Mouse (Mus musculus) midbrain, embryonic 10.5 days (tissue): ENCODE data around the gene 1600002K03Rik. TPM values are rescaled to one million over a fixed set of nuclear protein-coding genes. Genes with fewer than 3 reads are reported as not detected.
A peak's percentile ranks its signal among the peaks of the same experiment; 100 is the strongest.

Source experiments
- DNase-seq: peaks from one replicate; pipeline ENCODE4 v3.0.0-alpha.2; 2017; ENCODE audit warnings: low spot score
- H3K27ac ChIP-seq: fragments of 300-500 bp; sonication (generic); replicated peaks from 2 replicates; pipeline ENCODE4 v1.5.1; 2016; ENCODE audit warnings: mild to moderate bottlenecking
- H3K27me3 ChIP-seq: fragments of 300-500 bp; sonication (generic); 2 replicates; pipeline ENCODE4 v1.6.1; 2016; ENCODE audit warnings: low read depth, mild to moderate bottlenecking; ENCODE audit not compliant: poor library complexity, severe bottlenecking
- H3K36me3 ChIP-seq: fragments of 300-500 bp; sonication (generic); 2 replicates; pipeline ENCODE4 v1.6.1; 2016; ENCODE audit warnings: mild to moderate bottlenecking, moderate library complexity
- H3K4me1 ChIP-seq: fragments of 300-500 bp; sonication (generic); 2 replicates; pipeline ENCODE4 v1.6.1; 2016
- H3K4me3 ChIP-seq: fragments of 300-500 bp; sonication (generic); 2 replicates; pipeline ENCODE4 v1.5.1; 2016; ENCODE audit warnings: mild to moderate bottlenecking, moderate library complexity
- H3K9me3 ChIP-seq: fragments of 300-500 bp; sonication (generic); replicated peaks from 2 replicates; pipeline ENCODE4 v1.6.1; 2016; ENCODE audit warnings: mild to moderate bottlenecking
- WGBS: fragments of 180-500 bp; shearing (Covaris S2); methylation state at CpG from one replicate; pipeline ENCODE4 v1.1.7; 2016; 5-methylcytosine and 5-hydroxymethylcytosine counted together
- polyA plus RNA-seq: library from polyadenylated mRNA; unstranded; fragments of >200 nt; fragmentation: Nextera tagmentation; extraction: Ambion mirVana; gene quantifications from 2 replicates; pipeline ENCODE4 v1.2.1, GENCODE M21; 2016

Gene 1600002K03Rik
- polyA plus RNA-seq, 1 experiment from 2014 or later: 11.2 TPM

- peaks cover 86% of the 10 kb centered on the region for H3K4me1 ChIP-seq
- peaks cover 37% of the 10 kb centered on the region for H3K36me3 ChIP-seq
- peaks cover 9% of the 10 kb centered on the region for H3K27me3 ChIP-seq
- peak overlapping the region; percentile 99 for H3K27ac ChIP-seq
- peak; percentile 99 for DNase-seq
- peak overlapping the region; percentile 77 for H3K4me3 ChIP-seq
- WGBS: under 1% methylated on average over 55 of the region's 55 CpGs
- H3K9me3 ChIP-seq: no peaks in the 10 kb centered on the region
Observed at GRCm38 (mm10) chr10:80167460-80168037, 5.2 kb upstream of the 1600002K03Rik start.

- no peaks in the 10 kb centered on the region for H3K9me3 ChIP-seq
- peaks cover 9% of the 10 kb centered on the region for H3K27me3 ChIP-seq
- peaks cover 84% of the 10 kb centered on the region for H3K4me1 ChIP-seq
- H3K4me3 ChIP-seq: peak overlapping the region; percentile 77
- under 1% methylated on average over 45 of the region's 48 CpGs for WGBS
- DNase-seq: peak; percentile 94
- peaks cover 39% of the 10 kb centered on the region for H3K36me3 ChIP-seq
- peak overlapping the region; percentile 99 for H3K27ac ChIP-seq
Observed at GRCm38 (mm10) chr10:80168038-80168661, 4.6 kb upstream of the 1600002K03Rik start.

- H3K27me3 ChIP-seq: peaks cover 4% of the 10 kb centered on the region
- H3K9me3 ChIP-seq: no peaks in the 10 kb centered on the region
- DNase-seq: no peak
- 58% methylated on average over 1 of the region's 1 CpGs for WGBS
- peaks cover 39% of the 10 kb centered on the region for H3K36me3 ChIP-seq
- peak overlapping the region; percentile 99 for H3K27ac ChIP-seq
- peak overlapping the region; percentile 77 for H3K4me3 ChIP-seq
- H3K4me1 ChIP-seq: peaks cover 84% of the 10 kb centered on the region
Observed at GRCm38 (mm10) chr10:80169070-80169469, 3.7 kb upstream of the 1600002K03Rik start.

GRCm38 (mm10) chr10:80169651-80170050 lies 3.1 kb upstream of the 1600002K03Rik start:
- 95% methylated on average over 7 of the region's 7 CpGs for WGBS
- Histone ChIP-seq H3K27me3 (no peaks in the 10 kb centered on the region), H3K4me3 (peak overlapping the region; percentile 77; the same call in 1 of the 2 replicates)

GRCm38 (mm10) chr10:80170052-80170451 lies 2.7 kb upstream of the 1600002K03Rik start:
- Histone ChIP-seq H3K36me3 (peaks cover 43% of the 10 kb centered on the region), H3K4me3 (peak overlapping the region; percentile 9; the same call in 1 of the 2 replicates), H3K9me3 (no peaks in the 10 kb centered on the region), H3K27me3 (no peaks in the 10 kb centered on the region), H3K4me1 (peaks cover 83% of the 10 kb centered on the region), H3K27ac (no peak overlapping the region)
- WGBS: 93% methylated on average over 16 of the region's 16 CpGs
- no peak for DNase-seq

More at GRCm38 (mm10) chr10:80169651-80170050, 3.1 kb upstream of the 1600002K03Rik start:
- H3K27ac ChIP-seq: no peak overlapping the region
- no peak for DNase-seq
- H3K4me1 ChIP-seq: peaks cover 83% of the 10 kb centered on the region
- H3K9me3 ChIP-seq: no peaks in the 10 kb centered on the region
- H3K36me3 ChIP-seq: peaks cover 39% of the 10 kb centered on the region

GRCm38 (mm10) chr10:80170601-80171021 lies 2.1 kb upstream of the 1600002K03Rik start:
- H3K4me3 ChIP-seq: peak overlapping the region; percentile 9; the same call in 1 of the 2 replicates
- no peaks in the 10 kb centered on the region for H3K27me3 ChIP-seq
- no peak for DNase-seq
- peaks cover 82% of the 10 kb centered on the region for H3K4me1 ChIP-seq
- H3K36me3 ChIP-seq: peaks cover 43% of the 10 kb centered on the region
- no peaks in the 10 kb centered on the region for H3K9me3 ChIP-seq
- no peak overlapping the region for H3K27ac ChIP-seq
- 97% methylated on average over 19 of the region's 19 CpGs for WGBS

GRCm38 (mm10) chr10:80171252-80171651 lies 1.5 kb upstream of the 1600002K03Rik start:
- DNase-seq: no peak
- Histone ChIP-seq H3K4me3 (peak overlapping the region; percentile 59; the same call in 1 of the 2 replicates), H3K27me3 (peaks cover 1% of the 10 kb centered on the region; the same call in 1 of the 2 replicates), H3K36me3 (peaks cover 43% of the 10 kb centered on the region), H3K27ac (peak overlapping the region; percentile 84; the same call in 1 of the 2 replicates), H3K9me3 (no peaks in the 10 kb centered on the region), H3K4me1 (peaks cover 84% of the 10 kb centered on the region)
- WGBS: 90% methylated on average over 15 of the region's 15 CpGs

- WGBS: 86% methylated on average over 45 of the region's 45 CpGs
- peaks cover 43% of the 10 kb centered on the region for H3K36me3 ChIP-seq
- H3K4me3 ChIP-seq: peak overlapping the region; percentile 59
- H3K9me3 ChIP-seq: no peaks in the 10 kb centered on the region
- DNase-seq: no peak
- peak overlapping the region; percentile 84 for H3K27ac ChIP-seq
- peaks cover 84% of the 10 kb centered on the region for H3K4me1 ChIP-seq
- peaks cover 8% of the 10 kb centered on the region for H3K27me3 ChIP-seq
Observed at GRCm38 (mm10) chr10:80171760-80172526, 801 bp upstream of the 1600002K03Rik start.

GRCm38 (mm10) chr10:80173358-80173757 lies 614 bp downstream of the 1600002K03Rik start:
- peaks cover 91% of the 10 kb centered on the region for H3K4me1 ChIP-seq
- DNase-seq: no peak
- H3K27me3 ChIP-seq: peaks cover 16% of the 10 kb centered on the region
- 14% methylated on average over 11 of the region's 11 CpGs for WGBS
- H3K4me3 ChIP-seq: peak overlapping the region; percentile 59
- peaks cover 43% of the 10 kb centered on the region for H3K36me3 ChIP-seq
- no peaks in the 10 kb centered on the region for H3K9me3 ChIP-seq
- peak overlapping the region; percentile 84 for H3K27ac ChIP-seq

GRCm38 (mm10) chr10:80173955-80174640 lies 1.4 kb downstream of the 1600002K03Rik start:
- Histone ChIP-seq H3K9me3 (no peaks in the 10 kb centered on the region), H3K4me3 (0 out of 2 replicates have a peak overlapping the region, but pooled peaks have one; percentile 12), H3K27ac (no peak overlapping the region), H3K4me1 (peaks cover 91% of the 10 kb centered on the region), H3K36me3 (peaks cover 40% of the 10 kb centered on the region), H3K27me3 (peaks cover 16% of the 10 kb centered on the region)
- DNase-seq: no peak
- 87% methylated on average over 10 of the region's 10 CpGs for WGBS

- Histone ChIP-seq H3K4me3 (peak overlapping the region; percentile 12; the same call in 1 of the 2 replicates), H3K4me1 (peaks cover 88% of the 10 kb centered on the region), H3K9me3 (no peaks in the 10 kb centered on the region), H3K36me3 (peaks cover 34% of the 10 kb centered on the region), H3K27ac (peak overlapping the region; percentile 9), H3K27me3 (peaks cover 16% of the 10 kb centered on the region)
- peak; percentile 64 for DNase-seq
- 62% methylated on average over 2 of the region's 2 CpGs for WGBS
Observed at GRCm38 (mm10) chr10:80174705-80175104, 2.0 kb downstream of the 1600002K03Rik start.
